Mouse (Mus musculus): ENCODE measurements around the gene D030056L22Rik.

DNA sequence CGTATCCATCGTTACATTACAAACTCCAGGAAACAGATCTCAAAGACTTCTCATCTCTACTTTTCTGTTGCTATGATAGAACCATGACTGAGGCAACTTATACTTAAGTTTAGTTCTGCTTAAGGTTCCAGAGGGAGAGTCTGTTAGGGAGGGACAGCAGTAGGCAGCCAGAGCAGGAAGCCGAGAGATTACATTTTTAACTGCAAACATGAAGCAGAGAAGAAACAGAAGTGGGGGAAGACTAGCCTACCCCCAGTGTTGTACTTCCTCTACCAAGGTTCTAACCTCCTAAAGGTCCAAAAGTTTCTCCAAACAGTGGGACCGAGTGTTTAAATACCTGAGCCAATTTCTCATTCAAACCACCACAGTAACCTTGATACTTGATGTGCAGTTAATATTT lies 22.9 kb downstream of the D030056L22Rik start:
- TF ChIP-seq ZNF384 (IDR thresholded peaks at IDR 0.05; ENCODE audit: low read depth, low read length) (no peak), HCFC1 (IDR thresholded peaks at IDR 0.05; ENCODE audit: borderline replicate concordance, insufficient read depth, low read length) (no peak)

All from ES-E14 (cell line).